Mouse (Mus musculus): Measurements from ENCODE around the gene Pwp2.
A peak's percentile ranks its signal among the peaks of the same experiment; 100 is the strongest.

The Pwp2 gene

DNA sequence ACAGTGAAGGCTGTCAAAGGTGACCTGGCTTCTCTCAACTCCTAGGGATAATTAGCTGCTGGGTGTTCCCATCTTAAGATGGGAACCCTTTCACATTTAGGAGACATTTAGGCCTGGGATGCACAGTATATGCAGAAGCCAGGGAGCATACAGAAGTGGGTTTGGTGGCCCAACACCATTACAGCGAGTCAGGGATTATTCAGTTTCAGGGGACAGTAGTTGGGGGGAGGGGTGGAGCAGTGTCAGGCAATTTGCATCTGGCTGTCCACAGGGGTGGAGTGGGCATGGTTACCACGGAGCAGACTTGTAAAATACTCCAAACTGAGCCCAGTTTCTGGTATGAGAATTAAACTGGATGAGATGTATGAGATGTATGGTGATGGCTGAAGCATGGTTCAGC, 14.5 kb downstream of the Pwp2 start:
- DNase-seq (ENCODE audit: low read depth): no peak

DNA sequence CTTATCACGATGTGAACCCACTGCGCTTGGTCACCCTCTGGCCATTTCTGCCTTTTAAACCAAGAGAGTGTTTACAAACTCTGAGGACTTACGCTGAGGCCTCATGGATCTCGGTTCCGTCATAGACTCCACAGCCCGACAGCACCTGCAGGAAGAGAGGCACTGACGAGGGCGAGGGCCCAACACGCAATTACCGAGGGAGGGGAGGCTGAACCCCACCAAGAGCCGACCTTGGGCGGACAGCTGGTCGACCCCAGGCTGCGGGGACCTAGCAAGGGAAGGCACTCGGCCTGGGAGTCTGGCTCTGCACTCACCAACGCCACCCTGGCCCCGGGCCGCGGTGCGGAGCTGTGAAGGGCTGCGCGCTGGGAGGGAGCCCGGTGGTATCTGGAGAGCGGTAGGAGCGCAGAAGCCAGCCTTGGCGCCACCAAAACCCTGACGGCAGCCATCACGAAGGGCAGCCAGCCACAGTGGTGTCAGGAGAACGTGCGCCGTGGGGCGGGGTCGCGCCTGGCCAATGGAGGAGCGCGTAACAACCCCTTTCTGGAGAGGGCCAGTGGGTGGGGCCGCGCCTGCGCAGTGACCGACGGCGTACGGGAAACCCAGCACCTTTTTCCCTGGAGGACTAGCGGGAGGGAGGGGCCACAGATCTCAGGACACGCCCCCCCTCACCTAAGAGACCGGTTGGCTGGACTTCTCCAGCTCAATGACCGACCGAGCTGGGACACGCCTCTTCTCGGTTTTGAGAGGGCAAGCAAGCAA, 15.5 kb downstream of the Pwp2 start, which contains the start of gene D10Jhu81e:
TSS of gene D10Jhu81e (minus strand) at position 502 of the 762 bp plus-strand sequence.
- DNase-seq (ENCODE audit: low read depth): peak; percentile 99

GRCm38 (mm10) chr10:78168792-78169191, 16.2 kb downstream of the Pwp2 start:
- no peak for DNase-seq (ENCODE audit: low read depth)

- no peak for DNase-seq (ENCODE audit: low read depth)
Measured at GRCm38 (mm10) chr10:78167775-78168174, 17.2 kb downstream of the Pwp2 start.

GRCm38 (mm10) chr10:78167333-78167732, 17.6 kb downstream of the Pwp2 start:
- no peak for DNase-seq (ENCODE audit: low read depth)

DNA sequence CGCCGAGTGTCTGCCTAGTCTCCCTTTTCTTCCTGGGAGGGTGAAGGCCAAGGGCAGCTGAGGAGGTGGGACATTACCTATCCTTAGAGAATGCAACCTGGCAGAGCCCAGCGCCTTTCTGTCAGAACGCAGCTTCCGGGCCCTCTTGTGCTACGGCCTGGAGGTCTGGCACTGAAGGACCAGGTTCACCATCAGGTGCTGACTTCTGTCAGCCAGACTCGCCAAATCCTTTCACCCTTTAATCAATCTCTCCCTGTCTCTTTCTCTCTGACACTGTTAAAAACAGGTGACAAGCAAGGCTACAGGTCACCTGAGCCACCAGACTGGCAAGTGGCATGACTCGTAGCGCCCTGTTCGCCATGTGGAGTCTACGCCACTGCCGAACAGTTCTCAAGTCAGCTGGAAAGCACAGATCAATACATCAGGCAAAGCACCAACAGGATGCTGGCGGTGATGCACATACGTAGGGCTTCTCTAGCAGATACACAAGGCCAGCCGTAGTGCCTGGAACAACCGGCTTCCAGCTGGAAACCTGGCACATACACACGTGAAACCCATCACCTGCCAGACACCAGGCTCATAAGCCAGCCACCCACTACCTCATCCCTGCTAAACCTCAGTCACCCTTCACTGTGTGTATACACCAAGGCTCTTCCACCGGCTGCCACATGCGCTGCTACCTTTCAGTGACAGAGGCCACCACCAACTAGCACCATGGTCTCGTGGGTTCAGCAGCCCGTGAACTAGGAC, 19.5 kb downstream of the Pwp2 start:
- no peak for DNase-seq (ENCODE audit: low read depth)

GRCm38 (mm10) chr10:78164786-78165185, 20.2 kb downstream of the Pwp2 start:
- no peak for DNase-seq (ENCODE audit: low read depth)

DNA sequence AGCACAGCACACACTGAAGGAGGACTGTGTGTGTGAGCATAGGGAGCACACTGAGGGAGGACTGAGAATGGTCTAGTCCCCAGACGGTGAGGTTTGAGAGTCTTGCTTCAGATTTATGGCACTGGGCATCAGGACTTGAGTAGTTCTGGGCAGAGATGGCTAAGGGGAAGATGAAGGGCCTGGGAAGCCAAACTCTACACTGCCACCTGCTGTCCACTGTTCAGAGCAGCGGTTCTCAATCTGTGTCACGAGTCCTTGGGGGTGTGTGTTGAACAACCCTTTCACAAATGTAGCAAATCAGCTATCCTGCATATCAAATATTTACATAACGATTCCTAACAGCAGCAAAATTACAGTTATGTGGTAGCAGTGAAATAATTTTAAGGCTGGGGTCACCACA, 21.0 kb downstream of the Pwp2 start:
- DNase-seq (ENCODE audit: low read depth): peak; percentile 90

DNA sequence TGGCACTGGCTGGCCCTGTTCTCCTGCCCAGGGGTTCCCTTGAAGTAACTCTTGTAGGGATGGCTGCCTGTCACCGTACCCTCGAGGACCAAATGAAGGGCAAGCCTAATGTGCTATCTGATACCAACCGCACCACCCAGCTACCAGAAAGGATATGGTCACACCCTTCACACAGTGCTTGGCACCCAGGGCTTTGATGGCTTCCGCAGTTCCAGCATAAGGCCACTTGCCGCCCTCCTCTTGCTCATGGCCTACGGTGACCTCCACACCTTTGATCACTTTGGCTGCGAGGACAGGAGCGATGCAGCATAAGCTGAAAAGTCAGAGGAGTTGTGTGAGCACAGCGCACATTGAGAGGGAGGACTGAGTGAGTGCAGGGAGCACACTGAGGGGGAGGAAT, 21.7 kb downstream of the Pwp2 start:
- DNase-seq (ENCODE audit: low read depth): no peak

DNA sequence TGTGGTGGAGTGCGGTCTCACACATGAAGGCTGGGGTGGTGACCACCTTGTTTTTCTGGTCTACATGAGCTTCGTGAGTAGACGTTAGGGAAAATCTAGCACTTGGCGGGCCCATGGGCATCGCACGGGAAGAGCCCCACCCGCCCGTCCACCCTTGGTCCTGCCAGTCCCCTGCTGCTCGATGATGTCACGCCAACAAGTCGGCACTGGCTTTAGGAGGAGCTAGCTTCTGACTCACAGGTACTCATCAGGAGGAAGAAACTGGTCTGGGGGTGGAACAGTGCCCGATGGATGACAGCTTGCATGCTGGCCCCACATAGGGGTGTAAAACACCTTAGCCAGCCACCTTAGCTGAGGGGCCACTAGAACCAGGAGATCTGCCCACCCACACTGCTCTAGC, 22.3 kb downstream of the Pwp2 start:
- DNase-seq (ENCODE audit: low read depth): no peak

- no peak for DNase-seq (ENCODE audit: low read depth)
Measured at GRCm38 (mm10) chr10:78161096-78161495, 23.9 kb downstream of the Pwp2 start.

DNA sequence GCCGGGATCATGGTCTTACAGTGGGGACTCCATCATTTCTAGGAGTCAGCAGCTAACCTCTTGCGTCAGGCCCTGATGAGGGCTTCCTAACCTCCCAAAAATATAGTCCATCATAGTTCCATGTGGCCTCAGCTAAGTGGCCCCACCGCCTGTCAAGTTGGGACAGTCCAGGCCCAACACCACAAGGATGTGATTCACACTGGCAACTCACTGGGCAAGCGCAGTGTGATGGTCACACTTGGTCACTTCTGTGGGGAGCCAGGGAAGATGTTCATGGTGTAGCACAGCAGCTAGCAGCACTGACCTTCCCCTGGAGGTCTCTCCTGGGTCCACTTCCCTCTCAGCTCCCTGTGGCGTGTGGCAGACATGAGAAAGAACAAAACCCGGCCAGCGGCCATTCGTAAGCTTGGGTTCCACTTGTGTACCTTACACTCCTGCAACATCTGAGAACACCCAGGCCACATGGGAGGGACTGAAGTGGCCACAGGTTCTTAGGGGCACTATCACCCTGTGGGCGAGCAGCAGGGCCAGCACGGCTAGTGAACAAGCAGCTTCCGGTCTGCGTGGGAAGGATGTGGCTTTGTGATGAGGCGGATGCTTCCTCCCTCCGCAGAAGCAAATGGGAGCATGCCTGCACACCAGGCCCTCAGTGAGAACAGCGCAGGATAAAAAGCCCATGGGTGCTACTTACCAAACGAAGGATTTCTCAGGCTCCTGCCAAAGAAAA, 24.4 kb downstream of the Pwp2 start:
- no peak for DNase-seq (ENCODE audit: low read depth)

- DNase-seq (ENCODE audit: low read depth): peak; percentile 91
Measured at GRCm38 (mm10) chr10:78159906-78160305, 25.0 kb downstream of the Pwp2 start.

DNA sequence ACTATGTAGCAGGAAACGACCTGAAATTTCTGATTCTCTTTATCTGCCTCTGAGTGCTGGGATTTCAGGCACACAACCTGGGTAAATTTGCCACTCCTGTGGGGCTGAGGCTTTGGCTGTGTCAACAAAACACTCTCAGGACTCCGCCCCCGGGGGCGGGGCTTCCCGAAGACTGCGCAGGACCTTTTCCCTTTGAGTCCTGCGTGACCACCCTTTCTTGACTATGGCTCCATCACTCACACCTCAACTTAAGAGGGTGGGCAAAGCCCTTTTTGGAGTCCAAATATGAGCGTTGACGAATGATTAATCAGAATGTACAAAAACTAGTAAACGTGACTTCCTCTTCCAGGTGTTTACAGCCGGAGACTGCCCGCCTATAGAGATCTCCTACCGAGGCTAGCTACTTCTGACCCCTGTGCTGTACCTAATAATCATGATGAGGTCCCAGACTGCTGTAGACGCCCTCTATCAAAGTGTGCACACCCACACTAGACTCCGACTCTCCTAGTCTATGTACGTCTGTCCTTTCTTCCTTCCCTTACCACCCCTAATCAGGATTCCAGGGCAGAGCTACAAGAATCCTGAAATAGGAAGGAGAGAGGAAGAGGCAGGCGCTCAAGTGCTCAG, 25.6 kb downstream of the Pwp2 start:
- DNase-seq (ENCODE audit: low read depth): no peak

- no peak for DNase-seq (ENCODE audit: low read depth)
Measured at GRCm38 (mm10) chr10:78158041-78158440, 26.9 kb downstream of the Pwp2 start.

GRCm38 (mm10) chr10:78156926-78157325, 28.0 kb downstream of the Pwp2 start:
- no peak for DNase-seq (ENCODE audit: low read depth)

- no peak for DNase-seq (ENCODE audit: low read depth)
Measured at GRCm38 (mm10) chr10:78148834-78149766, 35.8 kb downstream of the Pwp2 start.

- no peak for DNase-seq (ENCODE audit: low read depth)
Measured at GRCm38 (mm10) chr10:78147908-78148441, 37.0 kb downstream of the Pwp2 start.

- no peak for DNase-seq (ENCODE audit: low read depth)
Measured at GRCm38 (mm10) chr10:78143727-78144505, 41.0 kb downstream of the Pwp2 start.

DNA sequence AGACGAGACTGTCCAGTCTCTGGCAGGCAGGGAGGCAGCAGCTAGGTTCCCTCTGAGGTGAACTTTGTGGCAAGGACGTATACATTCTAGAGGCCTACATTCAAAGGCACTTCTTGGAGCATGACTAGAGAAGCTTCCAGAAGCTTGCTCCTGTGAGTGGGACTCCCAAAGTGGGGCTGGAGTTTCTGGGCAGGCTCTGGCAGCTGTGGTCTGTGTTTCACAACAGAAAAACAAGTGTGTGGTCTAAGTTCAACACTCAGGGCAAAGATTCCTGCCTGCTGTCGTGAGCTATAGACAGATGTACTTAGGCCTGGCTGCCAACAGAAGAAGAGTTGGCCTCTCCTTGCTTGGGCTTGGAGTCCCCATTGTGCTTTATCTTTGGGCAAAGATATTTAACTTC, 44.1 kb downstream of the Pwp2 start:
- peak; percentile 29 for DNase-seq (ENCODE audit: low read depth)
